Comparison of ENCODE assay signal across 12 mouse cellular contexts in genomic region chr16:90779783-90780182, GRCm38 (mm10). TPM values are rescaled to one million over a fixed set of nuclear protein-coding genes. Genes with fewer than 3 reads are reported as not detected.
DNase-seq lines count a peak whose midpoint lies in the region; ATAC-seq and TF ChIP-seq lines count a peak whose summit lies in the region.
"Had no signal": no experiment of that assay in that cellular context is flagged by ENCODE, and none has a peak within 500 bp of the region (broad histone marks: within the 10 kb centered on the region; RNA-seq: fewer than 3 reads in every experiment).

No protein-coding gene starts in this region.

- no peak overlapping the region for H3K4me2 ChIP-seq in hindbrain, embryonic 12.5 days (replicated peaks)
- no peak overlapping the region for H3K4me2 ChIP-seq in intestine, embryonic 14.5 days (ENCODE audit: low read length)
- H3K4me2 ChIP-seq: forebrain, embryonic 12.5 days had no signal

- ATAC-seq in hindbrain, embryonic 12.5 days (ENCODE audit: low FRiP score), result no peak
- ATAC-seq in intestine, embryonic 14.5 days (replicated peaks; ENCODE audit: low FRiP score, low TSS enrichment, low read depth), result peak; percentile 93

- TF ChIP-seq CTCF in brain, embryonic 14.5 days (IDR thresholded peaks at IDR 0.05; ENCODE audit: borderline replicate concordance, extremely low read depth, insufficient read depth, insufficient read length), result no peak

- no peaks in the 10 kb centered on the region for H3K27me3 ChIP-seq in hindbrain, embryonic 10.5 days (ENCODE audit: insufficient read depth, poor library complexity, severe bottlenecking)
- no peaks in the 10 kb centered on the region for H3K27me3 ChIP-seq in hindbrain, embryonic 12.5 days
- no peaks in the 10 kb centered on the region for H3K27me3 ChIP-seq in intestine, embryonic 14.5 days (replicated peaks; ENCODE audit: control insufficient read depth, insufficient read depth, low read length)
- H3K27me3 ChIP-seq: forebrain, embryonic 12.5 days had no signal

- H3K4me3 ChIP-seq in hindbrain, embryonic 10.5 days, result no peak overlapping the region
- H3K4me3 ChIP-seq in hindbrain, embryonic 12.5 days, result no peak overlapping the region
- H3K4me3 ChIP-seq in intestine, embryonic 14.5 days (ENCODE audit: low read depth, low read length), result no peak overlapping the region
- H3K4me3 ChIP-seq: forebrain, embryonic 12.5 days; layer of hippocampus, adult 2 months had no signal

- H3K27ac ChIP-seq in hindbrain, embryonic 10.5 days, result no peak overlapping the region
- H3K27ac ChIP-seq in hindbrain, embryonic 12.5 days, result no peak overlapping the region
- peak overlapping the region; percentile 62 for H3K27ac ChIP-seq in intestine, embryonic 14.5 days (ENCODE audit: low read depth)
- H3K27ac ChIP-seq: forebrain, embryonic 12.5 days; layer of hippocampus, adult 2 months had no signal

- peaks cover 98% of the 10 kb centered on the region for H3K36me3 ChIP-seq in hindbrain, embryonic 10.5 days
- H3K36me3 ChIP-seq in hindbrain, embryonic 12.5 days, result peaks cover 88% of the 10 kb centered on the region
- H3K36me3 ChIP-seq in intestine, embryonic 14.5 days (ENCODE audit: control insufficient read depth, insufficient read depth, low read length), result peaks cover 73% of the 10 kb centered on the region

- H3K9ac ChIP-seq in hindbrain, embryonic 12.5 days, result no peak overlapping the region
- no peak overlapping the region for H3K9ac ChIP-seq in intestine, embryonic 14.5 days (ENCODE audit: low read length)
- H3K9ac ChIP-seq: forebrain, embryonic 12.5 days had no signal

- WGBS in hindbrain, embryonic 10.5 days, result 79% methylated on average over 11 of the region's 11 CpGs
- 79% methylated on average over 11 of the region's 11 CpGs for WGBS in hindbrain, embryonic 12.5 days
- 12% methylated on average over 11 of the region's 11 CpGs for WGBS in intestine, embryonic 14.5 days

- H3K9me3 ChIP-seq in hindbrain, embryonic 10.5 days, result no peaks in the 10 kb centered on the region
- H3K9me3 ChIP-seq in hindbrain, embryonic 12.5 days (replicated peaks), result no peaks in the 10 kb centered on the region
- H3K9me3 ChIP-seq in intestine, embryonic 14.5 days (ENCODE audit: control insufficient read depth, low read length), result no peaks in the 10 kb centered on the region
- H3K9me3 ChIP-seq: forebrain, embryonic 12.5 days had no signal

- DNase-seq in hindbrain, embryonic 10.5 days (ENCODE audit: low spot score), result peak; percentile 10
- DNase-seq in brain, embryonic 14.5 days (ENCODE audit: low read depth), result peak; percentile 15
- DNase-seq in intestine, embryonic 14.5 days (ENCODE audit: low spot score), result peak; percentile 76
- DNase-seq in mesoderm, embryonic 11.5 days (ENCODE audit: low read depth, low spot score), result peak; percentile 23
- no peak for DNase-seq in urinary bladder, postnatal 4 days (ENCODE audit: low spot score in 2 of 2)
- DNase-seq in cerebellum, adult 11-12 months, result no peak
- DNase-seq in right cerebral cortex, postnatal 4 days, result no peak
- DNase-seq: gastrocnemius, postnatal 25 days; heart, postnatal 14 days had no signal

- H3K4me1 ChIP-seq in hindbrain, embryonic 10.5 days (replicated peaks), result no peaks in the 10 kb centered on the region
- H3K4me1 ChIP-seq in hindbrain, embryonic 12.5 days, result no peaks in the 10 kb centered on the region
- H3K4me1 ChIP-seq in intestine, embryonic 14.5 days (replicated peaks; ENCODE audit: control insufficient read depth, insufficient read depth, low read length), result peaks cover 14% of the 10 kb centered on the region
- H3K4me1 ChIP-seq: forebrain, embryonic 12.5 days had no signal

- no peak for TF ChIP-seq POLR2A in brain, embryonic 14.5 days (IDR thresholded peaks at IDR 0.05; ENCODE audit: borderline replicate concordance, extremely low read depth, insufficient read depth, insufficient read length, poor library complexity, severe bottlenecking)

RNA-seq across cellular contexts. Expression of gene Urb1, which starts 30.4 kb away (rescaled TPM):
- 10.2 and 10.8 TPM in 2 replicates for polyA plus RNA-seq in hindbrain, embryonic 10.5 days (2016; fragmentation: Nextera tagmentation; extraction: Ambion mirVana)
- 12.6 and 13.8 TPM in 2 replicates for polyA plus RNA-seq in hindbrain, embryonic 12.5 days (2016; fragmentation: Nextera tagmentation; extraction: Ambion mirVana)
- polyA plus RNA-seq in brain, embryonic 14.5 days (2012; rRNA removed), result 8.0 and 9.6 TPM in 2 replicates
- 12.4 and 12.7 TPM in 2 replicates for polyA plus RNA-seq in intestine, embryonic 14.5 days (2014; fragmentation: Nextera tagmentation; extraction: Ambion mirVana)

RNA-seq across cellular contexts. Expression of gene Mrap, which starts 41.8 kb away (rescaled TPM):
- polyA plus RNA-seq in hindbrain, embryonic 10.5 days (2016; fragmentation: Nextera tagmentation; extraction: Ambion mirVana), result 1.9 and 3.0 TPM in 2 replicates
- polyA plus RNA-seq in hindbrain, embryonic 12.5 days (2016; fragmentation: Nextera tagmentation; extraction: Ambion mirVana), result 0.22 TPM in 1 of 2 replicates, not detected in the other
- polyA plus RNA-seq in brain, embryonic 14.5 days (2012; rRNA removed), result 0.09 and 0.15 TPM in 2 replicates
- 0.19 TPM in 1 of 2 replicates, not detected in the other for polyA plus RNA-seq in intestine, embryonic 14.5 days (2014; fragmentation: Nextera tagmentation; extraction: Ambion mirVana)
- polyA plus RNA-seq: forebrain, embryonic 12.5 days had no signal

RNA-seq across cellular contexts. Expression of gene Eva1c, which starts 46.7 kb away (rescaled TPM):
- polyA plus RNA-seq in hindbrain, embryonic 10.5 days (2016; fragmentation: Nextera tagmentation; extraction: Ambion mirVana), result 0.75 and 1.0 TPM in 2 replicates
- polyA plus RNA-seq in hindbrain, embryonic 12.5 days (2016; fragmentation: Nextera tagmentation; extraction: Ambion mirVana), result 2.7 and 3.6 TPM in 2 replicates
- 2.2 and 3.7 TPM in 2 replicates for polyA plus RNA-seq in brain, embryonic 14.5 days (2012; rRNA removed)
- 0.62 and 0.74 TPM in 2 replicates for polyA plus RNA-seq in intestine, embryonic 14.5 days (2014; fragmentation: Nextera tagmentation; extraction: Ambion mirVana)

RNA-seq across cellular contexts. Expression of gene Mis18a, which starts 52.6 kb away (rescaled TPM):
- polyA plus RNA-seq in hindbrain, embryonic 10.5 days (2016; fragmentation: Nextera tagmentation; extraction: Ambion mirVana), result 81.0 and 96.2 TPM in 2 replicates
- 48.5 and 49.5 TPM in 2 replicates for polyA plus RNA-seq in hindbrain, embryonic 12.5 days (2016; fragmentation: Nextera tagmentation; extraction: Ambion mirVana)
- polyA plus RNA-seq in brain, embryonic 14.5 days (2012; rRNA removed), result 25.8 and 42.3 TPM in 2 replicates
- polyA plus RNA-seq in intestine, embryonic 14.5 days (2014; fragmentation: Nextera tagmentation; extraction: Ambion mirVana), result 66.1 and 68.7 TPM in 2 replicates

Comparison
In these comparisons a context has a peak if more than half of its experiments do, and no peak if none do; other contexts are left out.
1. DNase-seq: peak in hindbrain, embryonic 10.5 days (single experiment), brain, embryonic 14.5 days (single experiment), intestine, embryonic 14.5 days (single experiment) and mesoderm, embryonic 11.5 days (single experiment); none in urinary bladder, postnatal 4 days (0 of 2), cerebellum, adult 11-12 months (single experiment) and right cerebral cortex, postnatal 4 days (single experiment).